20 mouse cellular contexts compared by ENCODE assay signal in the genomic region with DNA sequence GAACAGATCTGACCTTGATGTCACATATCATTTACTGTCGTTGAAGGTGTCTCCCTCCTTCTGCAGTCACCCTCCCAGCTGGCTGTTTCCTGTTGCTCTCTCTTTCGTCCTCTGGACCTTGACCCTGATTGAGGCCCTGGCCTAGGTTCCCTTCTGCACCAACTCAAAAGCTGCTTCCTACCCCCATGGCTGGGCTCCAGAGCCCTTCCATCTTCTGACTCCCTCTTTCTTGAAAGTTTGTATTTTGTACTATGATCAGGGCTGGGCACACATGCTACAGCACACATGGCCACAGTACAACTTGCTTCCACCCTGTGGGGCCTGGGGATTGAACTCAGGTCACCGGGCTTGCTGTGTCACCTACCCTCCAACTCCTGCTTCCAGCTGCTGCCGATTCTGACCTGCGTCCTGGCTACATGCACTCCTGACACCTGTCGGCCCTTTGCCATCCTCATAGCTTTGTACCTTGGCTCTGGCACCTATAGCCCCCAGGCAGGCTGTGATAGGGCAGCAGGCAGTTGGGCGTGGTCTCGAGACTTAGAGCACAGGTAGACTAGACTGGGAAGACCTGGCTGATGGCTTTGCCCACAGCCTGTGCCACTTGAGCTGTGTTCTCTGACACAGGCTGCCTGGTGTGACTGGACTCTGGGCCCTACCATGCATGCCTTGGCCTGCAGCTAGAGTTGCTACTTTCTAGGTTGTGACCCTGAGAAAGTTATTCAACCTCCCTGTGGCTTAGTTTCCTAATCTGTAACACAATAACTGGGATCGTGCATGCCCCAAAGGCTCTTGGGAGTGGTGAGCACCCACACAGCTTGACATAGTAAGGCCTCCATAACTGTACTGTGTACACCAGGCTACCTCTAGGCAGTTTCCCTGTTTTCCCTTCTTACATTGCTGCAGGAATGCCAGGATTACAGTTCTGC. TPM values are rescaled to one million over a fixed set of nuclear protein-coding genes. Genes with fewer than 3 reads are reported as not detected.
DNase-seq lines count a peak whose midpoint lies in the region; ATAC-seq and TF ChIP-seq lines count a peak whose summit lies in the region.
"Had no signal": no experiment of that assay in that cellular context is flagged by ENCODE, and none has a peak within 500 bp of the region (broad histone marks: within the 10 kb centered on the region; RNA-seq: fewer than 3 reads in every experiment).

No protein-coding gene starts in this region.

- no peaks in the 10 kb centered on the region for H3K9me3 ChIP-seq in liver, embryonic 12.5 days (replicated peaks)
- H3K9me3 ChIP-seq: heart, embryonic 15.5 days; limb, embryonic 15.5 days had no signal

- H3K27ac ChIP-seq in liver, embryonic 12.5 days: peak overlapping the region; percentile 98
- H3K27ac ChIP-seq in small intestine, adult 2 months (ENCODE audit: insufficient read depth, low read depth, low read length): peak overlapping the region; percentile 61
- H3K27ac ChIP-seq: gastrocnemius, adult 2 months; heart, embryonic 15.5 days; hindbrain, postnatal 0 days; layer of hippocampus, adult 2 months; left cerebral cortex, adult 2 months; limb, embryonic 15.5 days had no signal

- H3K4me1 ChIP-seq in liver, embryonic 12.5 days: peaks cover 68% of the 10 kb centered on the region
- peaks cover 21% of the 10 kb centered on the region; the same call in 1 of the 2 replicates for H3K4me1 ChIP-seq in small intestine, adult 2 months (ENCODE audit: control insufficient read depth, insufficient read depth, insufficient read length, low read length)

- peak; percentile 25 for DNase-seq in kidney, adult 11 months
- no peak for DNase-seq in kidney, postnatal 14 days
- no peak for DNase-seq in liver
- DNase-seq in kidney, postnatal 25 days: peak; percentile 37 to 67
- DNase-seq in left cerebral cortex, postnatal 14 days (ENCODE audit: low spot score in 2 of 2): no peak
- DNase-seq: gastrocnemius, adult 2 months; heart, adult 11 months; spleen, adult 18-20 months; thymus, postnatal 14 days had no signal

- TF ChIP-seq POLR2A in small intestine, adult 2 months (IDR thresholded peaks at IDR 0.05; ENCODE audit: low read depth, low read length): no peak

- ATAC-seq in liver, embryonic 12.5 days: no peak
- ATAC-seq: activated CD4-positive, CD25-positive, alpha-beta regulatory T cell, adult 4 months; forebrain, embryonic 16.5 days; hindbrain, postnatal 0 days; Patski had no signal

- WGBS in liver, embryonic 12.5 days (ENCODE audit: insufficient replicate concordance): 73% methylated on average over 9 of the region's 9 CpGs
- 29% methylated on average over 9 of the region's 9 CpGs for WGBS in small intestine, adult 2 months

- TF ChIP-seq CTCF in small intestine, adult 2 months (IDR thresholded peaks at IDR 0.05; ENCODE audit: extremely low read depth, insufficient read length, insufficient replicate concordance, low read depth, low read length): no peak

- peaks cover 89% of the 10 kb centered on the region for H3K36me3 ChIP-seq in liver, embryonic 12.5 days
- peaks cover 24% of the 10 kb centered on the region for H3K36me3 ChIP-seq in small intestine, adult 2 months (ENCODE audit: control insufficient read depth, insufficient read depth, low read length)

- no peak overlapping the region for H3K4me3 ChIP-seq in liver, embryonic 12.5 days
- no peak overlapping the region for H3K4me3 ChIP-seq in small intestine, adult 2 months (ENCODE audit: low read depth, low read length)
- H3K4me3 ChIP-seq: erythroblast, embryonic 14.5 days; gastrocnemius, adult 2 months; heart, embryonic 15.5 days; layer of hippocampus, adult 2 months; left cerebral cortex, adult 2 months; limb, embryonic 15.5 days had no signal

- H3K4me2 ChIP-seq in liver, embryonic 12.5 days: 0 out of 2 replicates have a peak overlapping the region, but pooled peaks have one; percentile 4
- H3K4me2 ChIP-seq: heart, embryonic 15.5 days; limb, embryonic 15.5 days had no signal

- peak overlapping the region; percentile 22; the same call in 1 of the 2 replicates for H3K9ac ChIP-seq in liver, embryonic 12.5 days
- H3K9ac ChIP-seq: heart, embryonic 15.5 days; limb, embryonic 15.5 days had no signal

- H3K27me3 ChIP-seq in liver, embryonic 12.5 days (replicated peaks): no peaks in the 10 kb centered on the region
- no peaks in the 10 kb centered on the region for H3K27me3 ChIP-seq in small intestine, adult 2 months (ENCODE audit: control insufficient read depth, insufficient read depth, low read length)
- H3K27me3 ChIP-seq: heart, embryonic 15.5 days; limb, embryonic 15.5 days; Patski had no signal

- intact Hi-C loops in left cerebral cortex, postnatal 14 days (cut with DNase I): loop anchor here (5.0 kb wide), 2 partner anchors 212 to 317 kb away; no protein-coding TSS in a partner anchor

RNA-seq across cellular contexts. Expression of a gene that starts 6.2 kb away (rescaled TPM):
- polyA plus RNA-seq in liver, embryonic 12.5 days (2016; fragmentation: Nextera tagmentation; extraction: Ambion mirVana): 314 and 322 TPM in 2 replicates
- polyA plus RNA-seq in small intestine, adult 2 months (2012; rRNA removed): 4.4 and 7.3 TPM in 2 replicates
- 10 to 100 TPM; 41.2 to 45.5 TPM for total RNA-seq in left cerebral cortex, postnatal 14 days (2021)

RNA-seq across cellular contexts. Expression of a gene that starts 29.3 kb away (rescaled TPM):
- 58.6 and 59.9 TPM in 2 replicates for polyA plus RNA-seq in liver, embryonic 12.5 days (2016; fragmentation: Nextera tagmentation; extraction: Ambion mirVana)
- 4.1 and 19.5 TPM in 2 replicates for polyA plus RNA-seq in small intestine, adult 2 months (2012; rRNA removed)
- total RNA-seq in left cerebral cortex, postnatal 14 days (2021): 10 to 100 TPM; 22.0 to 22.4 TPM

RNA-seq across cellular contexts. Expression of a gene that starts 29.4 kb away (rescaled TPM):
- polyA plus RNA-seq in liver, embryonic 12.5 days (2016; fragmentation: Nextera tagmentation; extraction: Ambion mirVana): 112 and 114 TPM in 2 replicates
- polyA plus RNA-seq in small intestine, adult 2 months (2012; rRNA removed): 2.8 and 3.3 TPM in 2 replicates
- 1 to 10 TPM; 6.2 to 6.6 TPM for total RNA-seq in left cerebral cortex, postnatal 14 days (2021)

Comparison
In these comparisons a context has a peak if more than half of its experiments do, and no peak if none do; other contexts are left out.
1. DNase-seq: peak in kidney, adult 11 months (single experiment) and kidney, postnatal 25 days (2 of 2); none in kidney, postnatal 14 days (single experiment), liver (single experiment) and left cerebral cortex, postnatal 14 days (0 of 2).
2. RNA of a gene that starts 6.2 kb away (polyA plus RNA-seq): 314 to 322 TPM in liver, embryonic 12.5 days; 4.4 to 7.3 TPM in small intestine, adult 2 months; every median in the first group is over 10 times any median in the second.
3. RNA of a gene that starts 29.4 kb away (polyA plus RNA-seq): 112 to 114 TPM in liver, embryonic 12.5 days; 2.8 to 3.3 TPM in small intestine, adult 2 months; every median in the first group is over 10 times any median in the second.